Mouse (Mus musculus) limb, embryonic 15.5 days (tissue): ENCODE measurements around the gene Rbm38. TPM values are rescaled to one million over a fixed set of nuclear protein-coding genes. Genes with fewer than 3 reads are reported as not detected.

ENCODE experiments used
- ATAC-seq: fragments of 200-750 bp; cut with Nextera tagmentation; 2 replicates; pipeline ENCODE4 v1.8.0; 2017; ENCODE audit warnings: low read depth, moderate TSS enrichment; ENCODE audit not compliant: insufficient number of reproducible peaks, low FRiP score, low TSS enrichment
- H3K27ac ChIP-seq: fragments of 300-500 bp; sonication (generic); 2 replicates; pipeline ENCODE4 v1.5.1; 2015; ENCODE audit warnings: moderate library complexity, mild to moderate bottlenecking, inconsistent platforms
- H3K27me3 ChIP-seq: fragments of 300-500 bp; sonication (generic); 2 replicates; pipeline ENCODE4 v1.6.1; 2015; ENCODE audit warnings: inconsistent platforms
- H3K36me3 ChIP-seq: fragments of 300-500 bp; sonication (generic); 2 replicates; pipeline ENCODE4 v1.6.1; 2015; ENCODE audit warnings: inconsistent platforms
- H3K4me1 ChIP-seq: fragments of 300-500 bp; sonication (generic); 2 replicates; pipeline ENCODE4 v1.6.1; 2015; ENCODE audit warnings: inconsistent platforms
- H3K4me2 ChIP-seq: fragments of 300-500 bp; sonication (generic); 2 replicates; pipeline ENCODE4 v1.6.1; 2015; ENCODE audit warnings: mild to moderate bottlenecking, inconsistent platforms
- H3K4me3 ChIP-seq: fragments of 300-500 bp; sonication (generic); 2 replicates; pipeline ENCODE4 v1.5.1; 2015; ENCODE audit warnings: mild to moderate bottlenecking, inconsistent platforms
- H3K9ac ChIP-seq: fragments of 300-500 bp; sonication (generic); 2 replicates; pipeline ENCODE4 v1.6.1; 2015; ENCODE audit warnings: inconsistent platforms
- H3K9me3 ChIP-seq: fragments of 300-500 bp; sonication (generic); 2 replicates; pipeline ENCODE4 v1.6.1; 2016; ENCODE audit warnings: inconsistent platforms
- WGBS: fragments of 180-500 bp; shearing (Covaris S2); methylation state at CpG from one replicate; pipeline ENCODE4 v1.1.7; 2015; 5-methylcytosine and 5-hydroxymethylcytosine counted together
- polyA plus RNA-seq: library from polyadenylated mRNA; unstranded; fragments of >200 nt; fragmentation: Nextera tagmentation; extraction: Ambion mirVana; gene quantifications from 2 replicates; pipeline ENCODE4 v1.2.1, GENCODE M21; 2015

The Rbm38 gene
- polyA plus RNA-seq, 1 experiment from 2014 or later = 21.9 TPM

- Histone ChIP-seq H3K9ac (no peak overlapping the region), H3K36me3 (peaks cover 19% of the 10 kb centered on the region), H3K9me3 (no peaks in the 10 kb centered on the region), H3K4me1 (peaks cover 37% of the 10 kb centered on the region), H3K27ac (no peak overlapping the region), H3K4me3 (peak overlapping the region; percentile 40), H3K4me2 (peak overlapping the region; percentile 90), H3K27me3 (peaks cover 8% of the 10 kb centered on the region)
- ATAC-seq = no peak
- 13% methylated on average over 9 of the region's 9 CpGs for WGBS
Measured at GRCm38 (mm10) chr2:173019322-173019721, 976 bp upstream of the Rbm38 start.

DNA sequence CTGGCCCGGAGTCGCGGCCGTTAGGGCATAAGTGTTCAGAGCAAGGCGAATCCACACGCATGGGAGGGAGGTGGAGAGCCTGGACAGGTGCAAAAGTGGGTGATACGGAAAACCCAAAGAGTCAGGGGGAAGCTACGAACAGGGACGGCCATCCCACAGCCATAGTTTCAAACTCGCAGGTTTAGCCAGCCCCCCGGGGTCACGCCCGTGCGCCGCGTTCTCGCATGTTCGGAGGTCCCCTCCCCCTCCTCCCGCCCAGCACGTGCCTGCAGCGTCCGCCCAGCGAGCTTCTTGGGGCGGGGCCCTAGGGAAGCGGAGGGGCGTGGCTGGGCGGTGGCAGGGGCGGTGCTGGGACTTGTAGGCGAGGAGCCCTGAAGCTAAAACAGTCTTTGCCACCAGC is 508 bp upstream of the Rbm38 start:
- Histone ChIP-seq H3K4me1 (peaks cover 41% of the 10 kb centered on the region), H3K4me3 (peak overlapping the region; percentile 40), H3K27ac (no peak overlapping the region), H3K9ac (no peak overlapping the region), H3K9me3 (no peaks in the 10 kb centered on the region), H3K27me3 (peaks cover 8% of the 10 kb centered on the region), H3K36me3 (peaks cover 14% of the 10 kb centered on the region), H3K4me2 (peak overlapping the region; percentile 90)
- under 1% methylated on average over 28 of the region's 29 CpGs for WGBS
- ATAC-seq = peak; percentile 68; the same call in 1 of the 2 replicates

DNA sequence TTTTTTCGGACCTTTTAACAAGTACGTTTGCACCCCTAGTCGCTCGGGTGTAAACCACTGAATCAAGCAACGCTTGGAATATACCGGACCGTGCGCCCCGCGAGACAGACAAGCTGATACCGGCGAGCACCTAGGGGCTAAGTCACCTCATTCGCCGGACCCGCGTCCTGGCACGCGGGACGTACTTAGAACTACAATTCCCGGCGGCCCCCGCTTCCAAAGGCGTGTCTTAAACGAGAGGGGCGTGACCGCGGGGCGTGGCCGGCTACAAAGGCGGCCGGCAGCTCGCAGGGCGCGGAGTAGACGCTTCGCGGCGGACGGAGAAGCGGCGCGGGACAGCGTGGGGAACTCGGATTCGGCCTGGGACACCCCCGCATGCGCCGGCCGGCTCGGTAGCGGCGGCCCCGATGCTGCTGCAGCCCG is 1.3 kb downstream of the Rbm38 start:
- Histone ChIP-seq H3K9me3 (no peaks in the 10 kb centered on the region), H3K4me3 (peak overlapping the region; percentile 83), H3K27me3 (peaks cover 8% of the 10 kb centered on the region), H3K4me1 (peaks cover 58% of the 10 kb centered on the region), H3K36me3 (peaks cover 5% of the 10 kb centered on the region; the same call in 1 of the 2 replicates), H3K9ac (peak overlapping the region; percentile 61), H3K27ac (0 out of 2 replicates have a peak overlapping the region, but pooled peaks have one; percentile 57), H3K4me2 (peak overlapping the region; percentile 89)
- under 1% methylated on average over 54 of the region's 54 CpGs for WGBS
- ATAC-seq = peak; percentile 73

- 0 out of 2 replicates have a peak overlapping the region, but pooled peaks have one; percentile 57 for H3K27ac ChIP-seq
- WGBS = under 1% methylated on average over 51 of the region's 51 CpGs
- ATAC-seq = peak; percentile 8; the same call in 1 of the 2 replicates
Measured at GRCm38 (mm10) chr2:173022056-173022681, 1.9 kb downstream of the Rbm38 start.

GRCm38 (mm10) chr2:173022813-173023212 is 2.5 kb downstream of the Rbm38 start:
- no peak overlapping the region for H3K27ac ChIP-seq
- peaks cover 5% of the 10 kb centered on the region; the same call in 1 of the 2 replicates for H3K36me3 ChIP-seq
- peak overlapping the region; percentile 89 for H3K4me2 ChIP-seq
- peaks cover 68% of the 10 kb centered on the region for H3K4me1 ChIP-seq
- H3K9me3 ChIP-seq = no peaks in the 10 kb centered on the region
- H3K27me3 ChIP-seq = peaks cover 8% of the 10 kb centered on the region
- 36% methylated on average over 10 of the region's 10 CpGs for WGBS
- no peak for ATAC-seq
- H3K4me3 ChIP-seq = peak overlapping the region; percentile 83
- 0 out of 2 replicates have a peak overlapping the region, but pooled peaks have one; percentile 61 for H3K9ac ChIP-seq

More at GRCm38 (mm10) chr2:173022056-173022681, 1.9 kb downstream of the Rbm38 start:
- H3K36me3 ChIP-seq = peaks cover 5% of the 10 kb centered on the region; the same call in 1 of the 2 replicates
- peaks cover 63% of the 10 kb centered on the region for H3K4me1 ChIP-seq
- H3K4me3 ChIP-seq = peak overlapping the region; percentile 83
- no peaks in the 10 kb centered on the region for H3K9me3 ChIP-seq
- peak overlapping the region; percentile 61 for H3K9ac ChIP-seq
- H3K27me3 ChIP-seq = peaks cover 8% of the 10 kb centered on the region
- H3K4me2 ChIP-seq = peak overlapping the region; percentile 89

- peak overlapping the region; percentile 83 for H3K4me3 ChIP-seq
- peaks cover 72% of the 10 kb centered on the region for H3K4me1 ChIP-seq
- H3K4me2 ChIP-seq = peak overlapping the region; percentile 89
- 81% methylated on average over 7 of the region's 7 CpGs for WGBS
- no peak overlapping the region for H3K27ac ChIP-seq
- H3K9me3 ChIP-seq = no peaks in the 10 kb centered on the region
- H3K9ac ChIP-seq = no peak overlapping the region
- peaks cover 5% of the 10 kb centered on the region; the same call in 1 of the 2 replicates for H3K36me3 ChIP-seq
- peaks cover 8% of the 10 kb centered on the region for H3K27me3 ChIP-seq
- no peak for ATAC-seq
Measured at GRCm38 (mm10) chr2:173023371-173023851, 3.1 kb downstream of the Rbm38 start.

- Histone ChIP-seq H3K27ac (no peak overlapping the region; the same call in 1 of the 2 replicates), H3K4me3 (0 out of 2 replicates have a peak overlapping the region, but pooled peaks have one; percentile 83), H3K27me3 (peaks cover 8% of the 10 kb centered on the region), H3K4me2 (no peak overlapping the region), H3K9me3 (no peaks in the 10 kb centered on the region), H3K4me1 (peaks cover 72% of the 10 kb centered on the region), H3K36me3 (peaks cover 5% of the 10 kb centered on the region; the same call in 1 of the 2 replicates), H3K9ac (no peak overlapping the region)
- ATAC-seq = no peak
- WGBS = 79% methylated on average over 4 of the region's 4 CpGs
Measured at GRCm38 (mm10) chr2:173023966-173024365, 3.7 kb downstream of the Rbm38 start.

DNA sequence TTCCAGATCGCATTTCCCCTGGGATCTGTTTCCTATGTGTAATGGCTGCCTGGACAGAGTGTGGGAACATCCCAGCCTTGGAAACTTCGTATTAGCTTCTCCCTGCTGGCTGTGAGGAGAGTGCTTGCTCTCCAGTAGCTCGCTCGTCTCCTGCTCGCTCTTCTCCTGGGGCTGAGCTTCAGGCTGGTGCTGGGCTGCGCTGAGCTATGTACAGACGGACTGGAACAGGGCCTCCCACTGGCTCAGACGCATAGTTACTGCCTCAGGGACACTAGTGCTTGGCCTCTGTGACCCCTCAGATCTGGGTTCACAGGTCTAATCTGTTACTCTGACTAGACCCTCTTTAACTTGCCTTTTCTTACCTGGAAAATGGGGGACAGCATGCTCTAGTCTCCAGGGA is 4.1 kb downstream of the Rbm38 start:
- Histone ChIP-seq H3K9ac (no peak overlapping the region), H3K9me3 (no peaks in the 10 kb centered on the region), H3K36me3 (peaks cover 5% of the 10 kb centered on the region; the same call in 1 of the 2 replicates), H3K27me3 (peaks cover 7% of the 10 kb centered on the region), H3K4me2 (no peak overlapping the region), H3K4me1 (peaks cover 70% of the 10 kb centered on the region), H3K27ac (peak overlapping the region; percentile 19; the same call in 1 of the 2 replicates), H3K4me3 (no peak overlapping the region)
- WGBS = 74% methylated on average over 8 of the region's 8 CpGs
- no peak for ATAC-seq

- WGBS = 32% methylated on average over 4 of the region's 4 CpGs
- Histone ChIP-seq H3K4me1 (peaks cover 64% of the 10 kb centered on the region), H3K4me3 (no peak overlapping the region), H3K9ac (no peak overlapping the region), H3K27ac (no peak overlapping the region; the same call in 1 of the 2 replicates), H3K27me3 (peaks cover 3% of the 10 kb centered on the region; the same call in 1 of the 2 replicates), H3K36me3 (peaks cover 10% of the 10 kb centered on the region; the same call in 1 of the 2 replicates), H3K4me2 (no peak overlapping the region), H3K9me3 (no peaks in the 10 kb centered on the region)
- no peak for ATAC-seq
Measured at GRCm38 (mm10) chr2:173024938-173025337, 4.6 kb downstream of the Rbm38 start.

- Histone ChIP-seq H3K36me3 (peaks cover 24% of the 10 kb centered on the region), H3K27me3 (no peaks in the 10 kb centered on the region), H3K9me3 (no peaks in the 10 kb centered on the region), H3K9ac (no peak overlapping the region), H3K4me3 (no peak overlapping the region), H3K27ac (0 out of 2 replicates have a peak overlapping the region, but pooled peaks have one; percentile 8), H3K4me2 (no peak overlapping the region), H3K4me1 (peaks cover 60% of the 10 kb centered on the region)
- WGBS = 54% methylated on average over 5 of the region's 5 CpGs
- no peak for ATAC-seq
Measured at GRCm38 (mm10) chr2:173026286-173026685, 6.0 kb downstream of the Rbm38 start.

- WGBS = 49% methylated on average over 3 of the region's 3 CpGs
- Histone ChIP-seq H3K4me1 (peaks cover 60% of the 10 kb centered on the region), H3K4me3 (no peak overlapping the region), H3K9ac (no peak overlapping the region), H3K36me3 (peaks cover 27% of the 10 kb centered on the region), H3K27me3 (no peaks in the 10 kb centered on the region), H3K9me3 (no peaks in the 10 kb centered on the region), H3K27ac (peak overlapping the region; percentile 0; the same call in 1 of the 2 replicates), H3K4me2 (no peak overlapping the region)
- no peak for ATAC-seq
Measured at GRCm38 (mm10) chr2:173026688-173027131, 6.4 kb downstream of the Rbm38 start.
